Mouse (Mus musculus): ENCODE data around the gene Fam160a1. TPM values are rescaled to one million over a fixed set of nuclear protein-coding genes. Genes with fewer than 3 reads are reported as not detected.

Fam160a1 gene
- polyA plus RNA-seq, 1 experiment: 3.6 TPM

- TF ChIP-seq EP300 (IDR thresholded peaks at IDR 0.05; ENCODE audit: insufficient read depth, low read depth, low read length): no peak
- no peak for TF ChIP-seq POLR2A (IDR thresholded peaks at IDR 0.05; ENCODE audit: insufficient read depth, low read length)
- no peak for TF ChIP-seq CTCF (IDR thresholded peaks at IDR 0.05; ENCODE audit: low read depth, low read length)
Observed at GRCm38 (mm10) chr3:85713936-85714709, 103.0 kb downstream of the Fam160a1 start.

GRCm38 (mm10) chr3:85710695-85711094 lies 106.4 kb downstream of the Fam160a1 start:
- no peak overlapping the region for H3K9ac ChIP-seq (ENCODE audit: low read depth, poor library complexity, severe bottlenecking)
- no peak overlapping the region for H3K4me3 ChIP-seq (ENCODE audit: low read depth, low read length)
- no peaks in the 10 kb centered on the region for H3K36me3 ChIP-seq (ENCODE audit: control insufficient read depth, insufficient read depth, low read length, poor library complexity, severe bottlenecking)
- H3K27me3 ChIP-seq (ENCODE audit: control insufficient read depth, insufficient read depth, low read length, poor library complexity, severe bottlenecking): 0 out of 2 replicates have a peak, but pooled peaks cover 1% of the 10 kb centered on the region
- no peaks in the 10 kb centered on the region for H3K4me1 ChIP-seq (ENCODE audit: control insufficient read depth, insufficient read depth, low read length)
- TF ChIP-seq EP300 (IDR thresholded peaks at IDR 0.05; ENCODE audit: insufficient read depth, low read depth, low read length) (no peak), CTCF (IDR thresholded peaks at IDR 0.05; ENCODE audit: low read depth, low read length) (no peak), POLR2A (IDR thresholded peaks at IDR 0.05; ENCODE audit: insufficient read depth, low read length) (no peak)
- H3K9me3 ChIP-seq (replicated peaks; ENCODE audit: control insufficient read depth, insufficient read depth, low read length, poor library complexity, severe bottlenecking): no peaks in the 10 kb centered on the region
- no peak overlapping the region for H3K27ac ChIP-seq (ENCODE audit: insufficient read depth, low read length)

More at GRCm38 (mm10) chr3:85713936-85714709, 103.0 kb downstream of the Fam160a1 start:
- Histone ChIP-seq H3K9me3 (replicated peaks; ENCODE audit: control insufficient read depth, insufficient read depth, low read length, poor library complexity, severe bottlenecking) (no peaks in the 10 kb centered on the region), H3K27me3 (ENCODE audit: control insufficient read depth, insufficient read depth, low read length, poor library complexity, severe bottlenecking) (no peaks in the 10 kb centered on the region), H3K4me3 (ENCODE audit: low read depth, low read length) (no peak overlapping the region), H3K27ac (ENCODE audit: insufficient read depth, low read length) (no peak overlapping the region), H3K9ac (ENCODE audit: low read depth, poor library complexity, severe bottlenecking) (no peak overlapping the region), H3K4me1 (ENCODE audit: control insufficient read depth, insufficient read depth, low read length) (no peaks in the 10 kb centered on the region), H3K36me3 (ENCODE audit: control insufficient read depth, insufficient read depth, low read length, poor library complexity, severe bottlenecking) (no peaks in the 10 kb centered on the region)

- no peaks in the 10 kb centered on the region for H3K36me3 ChIP-seq (ENCODE audit: control insufficient read depth, insufficient read depth, low read length, poor library complexity, severe bottlenecking)
- 0 out of 2 replicates have a peak, but pooled peaks cover 1% of the 10 kb centered on the region for H3K27me3 ChIP-seq (ENCODE audit: control insufficient read depth, insufficient read depth, low read length, poor library complexity, severe bottlenecking)
- TF ChIP-seq POLR2A (IDR thresholded peaks at IDR 0.05; ENCODE audit: insufficient read depth, low read length) (no peak), EP300 (IDR thresholded peaks at IDR 0.05; ENCODE audit: insufficient read depth, low read depth, low read length) (no peak), CTCF (IDR thresholded peaks at IDR 0.05; ENCODE audit: low read depth, low read length) (peak; percentile 55)
- no peaks in the 10 kb centered on the region for H3K9me3 ChIP-seq (replicated peaks; ENCODE audit: control insufficient read depth, insufficient read depth, low read length, poor library complexity, severe bottlenecking)
- H3K9ac ChIP-seq (ENCODE audit: low read depth, poor library complexity, severe bottlenecking): no peak overlapping the region
- no peak overlapping the region for H3K4me3 ChIP-seq (ENCODE audit: low read depth, low read length)
- no peak overlapping the region for H3K27ac ChIP-seq (ENCODE audit: insufficient read depth, low read length)
- no peaks in the 10 kb centered on the region for H3K4me1 ChIP-seq (ENCODE audit: control insufficient read depth, insufficient read depth, low read length)
Observed at GRCm38 (mm10) chr3:85707421-85707820, 109.7 kb downstream of the Fam160a1 start.

- Histone ChIP-seq H3K36me3 (ENCODE audit: control insufficient read depth, insufficient read depth, low read length, poor library complexity, severe bottlenecking) (no peaks in the 10 kb centered on the region), H3K9ac (ENCODE audit: low read depth, poor library complexity, severe bottlenecking) (no peak overlapping the region), H3K27ac (ENCODE audit: insufficient read depth, low read length) (no peak overlapping the region), H3K9me3 (replicated peaks; ENCODE audit: control insufficient read depth, insufficient read depth, low read length, poor library complexity, severe bottlenecking) (no peaks in the 10 kb centered on the region), H3K4me1 (ENCODE audit: control insufficient read depth, insufficient read depth, low read length) (no peaks in the 10 kb centered on the region), H3K27me3 (ENCODE audit: control insufficient read depth, insufficient read depth, low read length, poor library complexity, severe bottlenecking) (0 out of 2 replicates have a peak, but pooled peaks cover 1% of the 10 kb centered on the region), H3K4me3 (ENCODE audit: low read depth, low read length) (no peak overlapping the region)
- TF ChIP-seq POLR2A (IDR thresholded peaks at IDR 0.05; ENCODE audit: insufficient read depth, low read length) (no peak), EP300 (IDR thresholded peaks at IDR 0.05; ENCODE audit: insufficient read depth, low read depth, low read length) (no peak), CTCF (IDR thresholded peaks at IDR 0.05; ENCODE audit: low read depth, low read length) (no peak)
Observed at GRCm38 (mm10) chr3:85703141-85703882, 113.8 kb downstream of the Fam160a1 start.

- Histone ChIP-seq H3K9ac (ENCODE audit: low read depth, poor library complexity, severe bottlenecking) (no peak overlapping the region), H3K4me1 (ENCODE audit: control insufficient read depth, insufficient read depth, low read length) (no peaks in the 10 kb centered on the region), H3K27me3 (ENCODE audit: control insufficient read depth, insufficient read depth, low read length, poor library complexity, severe bottlenecking) (no peaks in the 10 kb centered on the region; the same call in 1 of the 2 replicates), H3K4me3 (ENCODE audit: low read depth, low read length) (no peak overlapping the region), H3K36me3 (ENCODE audit: control insufficient read depth, insufficient read depth, low read length, poor library complexity, severe bottlenecking) (no peaks in the 10 kb centered on the region), H3K27ac (ENCODE audit: insufficient read depth, low read length) (no peak overlapping the region), H3K9me3 (replicated peaks; ENCODE audit: control insufficient read depth, insufficient read depth, low read length, poor library complexity, severe bottlenecking) (no peaks in the 10 kb centered on the region)
- TF ChIP-seq EP300 (IDR thresholded peaks at IDR 0.05; ENCODE audit: insufficient read depth, low read depth, low read length): no peak
- no peak for TF ChIP-seq CTCF (IDR thresholded peaks at IDR 0.05; ENCODE audit: low read depth, low read length)
- no peak for TF ChIP-seq POLR2A (IDR thresholded peaks at IDR 0.05; ENCODE audit: insufficient read depth, low read length)
Observed at GRCm38 (mm10) chr3:85698496-85698895, 118.6 kb downstream of the Fam160a1 start.
